In the genomic region with DNA sequence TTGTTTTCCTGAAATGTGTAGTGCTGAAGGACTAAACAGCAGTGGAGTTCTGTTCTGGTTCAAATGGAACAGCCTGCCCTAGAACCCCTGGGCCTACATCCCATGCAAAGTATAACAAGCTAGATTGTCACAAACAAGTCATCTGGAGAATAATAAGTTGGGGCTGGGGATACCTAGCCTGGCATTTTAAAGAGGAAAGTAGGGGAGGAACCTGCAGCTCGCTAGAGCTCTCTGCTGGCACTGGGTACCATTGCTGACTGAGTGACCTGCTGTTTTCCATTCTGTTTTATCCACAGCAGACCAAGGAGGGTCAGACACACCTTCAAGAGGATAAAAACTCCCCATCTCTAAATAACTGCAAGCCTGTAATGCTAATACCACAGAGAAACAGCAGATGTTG, we compare ENCODE assay signal across 12 mouse cellular contexts. TPM values are rescaled to one million over a fixed set of nuclear protein-coding genes. Genes with fewer than 3 reads are reported as not detected.
A peak's percentile ranks its signal among the peaks of the same experiment; 100 is the strongest.
DNase-seq lines count a peak whose midpoint lies in the region; ATAC-seq and TF ChIP-seq lines count a peak whose summit lies in the region.
"Had no signal": no experiment of that assay in that cellular context is flagged by ENCODE, and none has a peak within 500 bp of the region (broad histone marks: within the 10 kb centered on the region; RNA-seq: fewer than 3 reads in every experiment).

No protein-coding gene starts in this region.

- TF ChIP-seq POLR2A in cerebellum, adult 2 months (IDR thresholded peaks at IDR 0.05; ENCODE audit: borderline replicate concordance, insufficient read depth, low read length) = no peak

- ATAC-seq in megakaryocyte-erythroid progenitor cell, adult 5-6 weeks (replicated peaks; ENCODE audit: low FRiP score, low TSS enrichment, poor library complexity, severe bottlenecking) = no peak
- no peak for ATAC-seq in intestine, embryonic 16.5 days
- ATAC-seq: CD4-positive, CD25-positive, alpha-beta regulatory T cell, adult 4 months had no signal

- no peaks in the 10 kb centered on the region for H3K36me3 ChIP-seq in intestine, embryonic 16.5 days (ENCODE audit: control insufficient read depth, insufficient read depth, low read length)
- H3K36me3 ChIP-seq: embryonic facial prominence, embryonic 12.5 days; heart, embryonic 15.5 days; lung, embryonic 15.5 days had no signal

- DNase-seq in cerebellum, adult 2 months = peak; percentile 30 to 44
- no peak for DNase-seq in cerebellum, adult 9-10 months
- DNase-seq in layer of hippocampus, adult 18-20 months (ENCODE audit: low spot score in 2 of 2) = peak; percentile 16 to 37
- DNase-seq in layer of hippocampus, adult 9-11 months = no peak
- DNase-seq in 416B (ENCODE audit: low read depth) (peak; percentile 54), R1 (ENCODE audit: low read depth, low spot score) (peak; percentile 60)

- no peaks in the 10 kb centered on the region for H3K9me3 ChIP-seq in intestine, embryonic 16.5 days (ENCODE audit: control insufficient read depth, low read length)
- H3K9me3 ChIP-seq: embryonic facial prominence, embryonic 12.5 days; heart, embryonic 15.5 days; lung, embryonic 15.5 days had no signal

- no peak overlapping the region for H3K9ac ChIP-seq in intestine, embryonic 16.5 days (ENCODE audit: low read depth, low read length)
- H3K9ac ChIP-seq: embryonic facial prominence, embryonic 12.5 days; heart, embryonic 15.5 days; lung, embryonic 15.5 days had no signal

- no peaks in the 10 kb centered on the region for H3K27me3 ChIP-seq in cerebellum, adult 2 months (ENCODE audit: control insufficient read depth, insufficient read depth, low read length)
- H3K27me3 ChIP-seq in intestine, embryonic 16.5 days (replicated peaks; ENCODE audit: control insufficient read depth, insufficient read depth, low read length) = no peaks in the 10 kb centered on the region
- H3K27me3 ChIP-seq: embryonic facial prominence, embryonic 12.5 days; heart, embryonic 15.5 days; lung, embryonic 15.5 days had no signal

- WGBS in cerebellum, adult 2 months = 15% methylated on average over 1 of the region's 1 CpGs
- WGBS in intestine, embryonic 16.5 days = 50% methylated on average over 1 of the region's 1 CpGs

- no peak overlapping the region for H3K4me3 ChIP-seq in cerebellum, adult 2 months (replicated peaks; ENCODE audit: insufficient read depth, low read depth, low read length)
- no peak overlapping the region for H3K4me3 ChIP-seq in intestine, embryonic 16.5 days (ENCODE audit: low read length)
- H3K4me3 ChIP-seq: embryonic facial prominence, embryonic 12.5 days; heart, embryonic 15.5 days; lung, embryonic 15.5 days had no signal

- peaks cover 10% of the 10 kb centered on the region for H3K4me1 ChIP-seq in cerebellum, adult 2 months (ENCODE audit: control insufficient read depth, insufficient read depth, low read length)
- H3K4me1 ChIP-seq in intestine, embryonic 16.5 days (ENCODE audit: control insufficient read depth, insufficient read depth, low read length) = peaks cover 3% of the 10 kb centered on the region

- H3K4me2 ChIP-seq in intestine, embryonic 16.5 days (ENCODE audit: low read depth, low read length) = no peak overlapping the region
- H3K4me2 ChIP-seq: embryonic facial prominence, embryonic 12.5 days; heart, embryonic 15.5 days; lung, embryonic 15.5 days had no signal

- H3K27ac ChIP-seq in cerebellum, adult 2 months (ENCODE audit: insufficient read depth, low read length) = 0 out of 2 replicates have a peak overlapping the region, but pooled peaks have one; percentile 65
- H3K27ac ChIP-seq in intestine, embryonic 16.5 days (ENCODE audit: low read length) = no peak overlapping the region
- H3K27ac ChIP-seq: embryonic facial prominence, embryonic 12.5 days; heart, embryonic 15.5 days; lung, embryonic 15.5 days had no signal

- no peak for TF ChIP-seq CTCF in cerebellum, adult 2 months (IDR thresholded peaks at IDR 0.05; ENCODE audit: borderline replicate concordance, insufficient read depth, low read depth, low read length)

RNA-seq across cellular contexts. Expression of a gene that starts 4.5 kb away (rescaled TPM):
- polyA plus RNA-seq in cerebellum, adult 2 months (2012; rRNA removed) = 12.1 and 12.8 TPM in 2 replicates
- total RNA-seq in layer of hippocampus, adult 18-20 months (2021) = 10 to 100 TPM; 43.6 to 47.6 TPM
- 0.90 and 1.9 TPM in 2 replicates for total RNA-seq in megakaryocyte-erythroid progenitor cell, adult 5-6 weeks (2014; fragmentation: Nextera tagmentation)
- 0.91 and 22.0 TPM in 2 replicates for total RNA-seq in megakaryocyte-erythroid progenitor cell, adult 5-6 weeks (2017)
- 7.2 and 11.1 TPM in 2 replicates for polyA plus RNA-seq in intestine, embryonic 16.5 days (2015; fragmentation: Nextera tagmentation; extraction: Ambion mirVana)

RNA-seq across cellular contexts. Expression of a gene that starts 16.1 kb away (rescaled TPM):
- polyA plus RNA-seq in cerebellum, adult 2 months (2012; rRNA removed) = 90.6 and 94.5 TPM in 2 replicates
- 10 to 100 TPM; 47.9 to 49.8 TPM for total RNA-seq in layer of hippocampus, adult 18-20 months (2021)
- 117 and 156 TPM in 2 replicates for total RNA-seq in megakaryocyte-erythroid progenitor cell, adult 5-6 weeks (2014; fragmentation: Nextera tagmentation)
- total RNA-seq in megakaryocyte-erythroid progenitor cell, adult 5-6 weeks (2017) = 85.7 and 87.1 TPM in 2 replicates
- polyA plus RNA-seq in intestine, embryonic 16.5 days (2015; fragmentation: Nextera tagmentation; extraction: Ambion mirVana) = 142 and 151 TPM in 2 replicates

RNA-seq across cellular contexts. Expression of a gene that starts 33.6 kb away (rescaled TPM):
- polyA plus RNA-seq in cerebellum, adult 2 months (2012; rRNA removed) = 21.4 and 28.8 TPM in 2 replicates
- 10 to 100 TPM; 12.7 to 15.6 TPM for total RNA-seq in layer of hippocampus, adult 18-20 months (2021)
- 30.8 and 32.0 TPM in 2 replicates for total RNA-seq in megakaryocyte-erythroid progenitor cell, adult 5-6 weeks (2014; fragmentation: Nextera tagmentation)
- 10.5 and 16.7 TPM in 2 replicates for total RNA-seq in megakaryocyte-erythroid progenitor cell, adult 5-6 weeks (2017)
- 54.8 and 57.5 TPM in 2 replicates for polyA plus RNA-seq in intestine, embryonic 16.5 days (2015; fragmentation: Nextera tagmentation; extraction: Ambion mirVana)

RNA-seq across cellular contexts. Expression of a gene that starts 38.5 kb away (rescaled TPM):
- polyA plus RNA-seq in cerebellum, adult 2 months (2012; rRNA removed) = 1.9 and 2.6 TPM in 2 replicates
- 1 to 10 TPM; 3.8 to 6.2 TPM for total RNA-seq in layer of hippocampus, adult 18-20 months (2021)
- total RNA-seq in megakaryocyte-erythroid progenitor cell, adult 5-6 weeks (2014; fragmentation: Nextera tagmentation) = 5.4 TPM in 1 of 2 replicates, not detected in the other
- 1.8 and 3.0 TPM in 2 replicates for total RNA-seq in megakaryocyte-erythroid progenitor cell, adult 5-6 weeks (2017)
- 0.56 and 0.83 TPM in 2 replicates for polyA plus RNA-seq in intestine, embryonic 16.5 days (2015; fragmentation: Nextera tagmentation; extraction: Ambion mirVana)
- polyA plus RNA-seq: CD4-positive, CD25-positive, alpha-beta regulatory T cell, adult 4 months had no signal

RNA-seq across cellular contexts. Expression of a gene that starts 40.9 kb away (rescaled TPM):
- 23.3 and 24.9 TPM in 2 replicates for polyA plus RNA-seq in cerebellum, adult 2 months (2012; rRNA removed)
- 10 to 100 TPM; 30.2 to 32.9 TPM for total RNA-seq in layer of hippocampus, adult 18-20 months (2021)
- total RNA-seq in megakaryocyte-erythroid progenitor cell, adult 5-6 weeks (2014; fragmentation: Nextera tagmentation) = 12.2 and 14.6 TPM in 2 replicates
- total RNA-seq in megakaryocyte-erythroid progenitor cell, adult 5-6 weeks (2017) = 10.0 and 11.7 TPM in 2 replicates
- polyA plus RNA-seq in intestine, embryonic 16.5 days (2015; fragmentation: Nextera tagmentation; extraction: Ambion mirVana) = 26.1 and 28.5 TPM in 2 replicates

Comparison
In these comparisons a context has a peak if more than half of its experiments do, and no peak if none do; other contexts are left out.
1. DNase-seq: peak in cerebellum, adult 2 months (2 of 2), layer of hippocampus, adult 18-20 months (2 of 2), 416B (single experiment) and R1 (single experiment); none in cerebellum, adult 9-10 months (single experiment) and layer of hippocampus, adult 9-11 months (single experiment).